In the genomic region with DNA sequence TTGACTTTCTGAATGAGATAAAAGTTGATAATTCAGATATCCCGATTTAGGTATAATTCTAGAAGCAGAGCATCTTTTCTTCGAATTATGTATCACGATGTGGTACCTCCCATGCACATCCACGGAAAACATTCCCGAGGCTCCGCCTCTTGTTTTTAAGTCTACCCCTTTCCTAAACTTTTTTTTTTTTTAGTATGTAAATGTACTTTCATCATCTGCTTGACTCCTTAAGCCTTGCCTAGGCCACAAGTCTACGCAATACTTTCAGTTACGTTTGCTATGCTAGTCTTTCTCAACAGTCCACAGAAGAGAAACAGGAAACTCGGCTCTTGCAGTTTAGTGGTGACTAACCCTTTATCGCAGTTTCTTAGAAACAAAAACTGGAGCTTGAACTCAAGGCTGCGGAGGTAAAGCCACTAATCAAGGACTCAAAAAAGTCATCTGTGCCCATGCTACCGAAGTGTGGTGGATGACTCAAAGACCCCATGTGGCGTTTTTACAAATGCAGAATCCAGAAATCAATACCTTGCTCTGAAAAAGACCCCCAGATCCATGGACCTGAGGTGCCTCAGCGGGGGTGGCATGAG, we compare ENCODE assay signal across 8 mouse cellular contexts. TPM values are rescaled to one million over a fixed set of nuclear protein-coding genes. Genes with fewer than 3 reads are reported as not detected.
DNase-seq lines count a peak whose midpoint lies in the region; ATAC-seq and TF ChIP-seq lines count a peak whose summit lies in the region.

No protein-coding gene starts in this region.

- ATAC-seq in heart, embryonic 11.5 days (replicated peaks; ENCODE audit: insufficient number of reproducible peaks, low FRiP score, low TSS enrichment): no peak

- H3K36me3 ChIP-seq in liver, adult 2 months (ENCODE audit: control insufficient read depth, insufficient read depth, low read length): peaks cover 7% of the 10 kb centered on the region; the same call in 1 of the 2 replicates
- H3K36me3 ChIP-seq in heart, embryonic 11.5 days (ENCODE audit: control insufficient read depth, insufficient read depth, low read length): no peaks in the 10 kb centered on the region

- H3K9ac ChIP-seq in liver, adult 2 months (ENCODE audit: low read depth, low read length): peak overlapping the region; percentile 24; the same call in 1 of the 2 replicates
- peak overlapping the region; percentile 84 for H3K9ac ChIP-seq in heart, embryonic 11.5 days (ENCODE audit: low read depth, low read length)

- H3K27ac ChIP-seq in liver, adult 2 months (replicated peaks; ENCODE audit: insufficient read depth, low read depth, low read length): peak overlapping the region; percentile 67
- peak overlapping the region; percentile 80 for H3K27ac ChIP-seq in heart, embryonic 11.5 days (ENCODE audit: low read depth, low read length)

- H3K79me2 ChIP-seq in liver, adult 2 months (ENCODE audit: control insufficient read depth, insufficient read depth, low read length): peaks cover 3% of the 10 kb centered on the region; the same call in 1 of the 2 replicates

- peak overlapping the region; percentile 77 for H3K4me2 ChIP-seq in heart, embryonic 11.5 days

- peak; percentile 80 for DNase-seq in liver, adult 2 months (ENCODE audit: extremely low read depth, low read depth, low spot score)
- DNase-seq in liver: no peak
- peak; percentile 65 for DNase-seq in c-Kit-positive CD71-negative TER-119-negative erythroid progenitor cells, embryonic 14.5 days (ENCODE audit: low read depth)
- peak; percentile 26 for DNase-seq in kidney, postnatal 10 days
- DNase-seq in mesoderm, embryonic 11.5 days (ENCODE audit: low read depth, low spot score): peak; percentile 20
- peak; percentile 40 for DNase-seq in thymus, postnatal 14 days
- no peak for DNase-seq in left cerebral cortex, adult 11 months (ENCODE audit: low spot score)

- H3K4me3 ChIP-seq in liver, adult 2 months (ENCODE audit: insufficient read depth, low read depth, low read length): peak overlapping the region; percentile 99
- H3K4me3 ChIP-seq in heart, embryonic 11.5 days (ENCODE audit: low read depth, low read length): peak overlapping the region; percentile 78

- no peaks in the 10 kb centered on the region for H3K9me3 ChIP-seq in heart, embryonic 11.5 days (replicated peaks; ENCODE audit: control insufficient read depth, low read length)

- no peak for TF ChIP-seq CTCF in liver, adult 2 months (IDR thresholded peaks at IDR 0.05; ENCODE audit: low read depth, low read length)

- no peaks in the 10 kb centered on the region for H3K27me3 ChIP-seq in liver, adult 2 months (ENCODE audit: control insufficient read depth, insufficient read depth, low read length)
- H3K27me3 ChIP-seq in heart, embryonic 11.5 days (ENCODE audit: control insufficient read depth, insufficient read depth, low read length): no peaks in the 10 kb centered on the region

- H3K4me1 ChIP-seq in liver, adult 2 months (ENCODE audit: control insufficient read depth, insufficient read depth, low read length): peaks cover 9% of the 10 kb centered on the region; the same call in 1 of the 2 replicates
- H3K4me1 ChIP-seq in heart, embryonic 11.5 days (ENCODE audit: control insufficient read depth, insufficient read depth, low read length): peaks cover 7% of the 10 kb centered on the region; the same call in 1 of the 2 replicates

- TF ChIP-seq POLR2A in liver, adult 2 months (IDR thresholded peaks at IDR 0.05; ENCODE audit: extremely low read depth, insufficient read depth, low read length): no peak

- WGBS in liver, adult 2 months: 11% methylated on average over 14 of the region's 14 CpGs
- WGBS in heart, embryonic 11.5 days (ENCODE audit: insufficient replicate concordance): 17% methylated on average over 14 of the region's 14 CpGs

RNA-seq across cellular contexts. Expression of a gene that starts 0.7 kb away (rescaled TPM):
- total RNA-seq in liver, adult 2 months (2014; rRNA removed): 6.1 and 7.6 TPM in 2 replicates
- 3.6 and 3.9 TPM in 2 replicates for polyA plus RNA-seq in liver, adult 2 months (2012; rRNA removed)
- 8.0 and 9.2 TPM in 2 replicates for polyA plus RNA-seq in heart, embryonic 11.5 days (2014; fragmentation: Nextera tagmentation; extraction: Ambion mirVana)

Comparison
In these comparisons a context has a peak if more than half of its experiments do, and no peak if none do; other contexts are left out.
1. DNase-seq: peak in liver, adult 2 months (single experiment), c-Kit-positive CD71-negative TER-119-negative erythroid progenitor cells, embryonic 14.5 days (single experiment), kidney, postnatal 10 days (single experiment), mesoderm, embryonic 11.5 days (single experiment) and thymus, postnatal 14 days (single experiment); none in liver (single experiment) and left cerebral cortex, adult 11 months (single experiment).